Mouse (Mus musculus) heart, embryonic 11.5 days (tissue): ENCODE measurements around the gene Myo15. TPM values are rescaled to one million over a fixed set of nuclear protein-coding genes. Genes with fewer than 3 reads are reported as not detected.
"Not testable (repeated sequence)": the region's sequence is repeated elsewhere in the genome, so short reads cannot be mapped to it uniquely, and the experiment has no call there.

Source experiments
- ATAC-seq: fragments of 200-750 bp; cut with Nextera tagmentation; replicated peaks from 2 replicates; pipeline ENCODE4 v1.8.0; 2017; ENCODE audit warnings: moderate library complexity; ENCODE audit not compliant: insufficient number of reproducible peaks, low FRiP score, low TSS enrichment
- H3K27ac ChIP-seq: fragments of 300-500 bp; sonication (generic); 2 replicates; pipeline ENCODE4 v1.5.1; 2014; ENCODE audit warnings: mild to moderate bottlenecking, low read depth, low read length
- H3K27me3 ChIP-seq: fragments of 300-500 bp; sonication (generic); 2 replicates; pipeline ENCODE4 v1.6.1; 2014; ENCODE audit warnings: mild to moderate bottlenecking, low read length, mixed read lengths; ENCODE audit not compliant: control insufficient read depth, insufficient read depth
- H3K36me3 ChIP-seq: fragments of 300-500 bp; sonication (generic); 2 replicates; pipeline ENCODE4 v1.6.1; 2014; ENCODE audit warnings: mild to moderate bottlenecking, low read length, moderate library complexity, mixed read lengths; ENCODE audit not compliant: control insufficient read depth, insufficient read depth
- H3K4me1 ChIP-seq: fragments of 300-500 bp; sonication (generic); 2 replicates; pipeline ENCODE4 v1.6.1; 2014; ENCODE audit warnings: low read length; ENCODE audit not compliant: control insufficient read depth, insufficient read depth
- H3K4me2 ChIP-seq: fragments of 300-500 bp; sonication (generic); 2 replicates; pipeline ENCODE4 v1.6.1; 2014; ENCODE audit warnings: mild to moderate bottlenecking, moderate library complexity
- H3K4me3 ChIP-seq: fragments of 300-500 bp; sonication (generic); 2 replicates; pipeline ENCODE4 v1.5.1; 2014; ENCODE audit warnings: low read depth, low read length
- H3K9ac ChIP-seq: fragments of 300-500 bp; sonication (generic); 2 replicates; pipeline ENCODE4 v1.6.1; 2014; ENCODE audit warnings: mild to moderate bottlenecking, low read depth, low read length, moderate library complexity
- H3K9me3 ChIP-seq: fragments of 300-500 bp; sonication (generic); replicated peaks from 2 replicates; pipeline ENCODE4 v1.6.1; 2016; ENCODE audit warnings: low read length; ENCODE audit not compliant: control insufficient read depth
- WGBS: fragments of 180-500 bp; shearing (Covaris S2); extraction: QIAGEN DNeasy Blood & Tissue Kit; methylation state at CpG from one replicate; pipeline ENCODE4 v1.1.7; 2014; ENCODE audit not compliant: insufficient replicate concordance; 5-methylcytosine and 5-hydroxymethylcytosine counted together
- polyA plus RNA-seq: library from polyadenylated mRNA; unstranded; fragments of >200 nt; fragmentation: Nextera tagmentation; extraction: Ambion mirVana; gene quantifications from 2 replicates; pipeline ENCODE4 v1.2.1, GENCODE M21; 2014

The Myo15 gene
- 0.11 and 0.23 TPM in 2 replicates for polyA plus RNA-seq

- no peak within 1 kb of the TSS for H3K4me2 ChIP-seq
- WGBS, result 91% methylated on average over 3 of the region's 3 CpGs
- no peak for ATAC-seq
- peaks cover 6% of the 10 kb centered on the region; the same call in 1 of the 2 replicates for H3K4me1 ChIP-seq
- H3K27ac ChIP-seq, result no peak within 1 kb of the TSS
- H3K9me3 ChIP-seq, result no peaks in the 10 kb centered on the region
- peaks cover 20% of the 10 kb centered on the region for H3K36me3 ChIP-seq
- H3K27me3 ChIP-seq, result no peaks in the 10 kb centered on the region
- H3K9ac ChIP-seq, result no peak within 1 kb of the TSS
- no peak within 1 kb of the TSS for H3K4me3 ChIP-seq
Observed at GRCm38 (mm10) chr11:60469039-60469438, at the start of gene Myo15. TSS of gene Myo15 (plus strand) at chr11:60469339.

- no peaks in the 10 kb centered on the region for H3K27me3 ChIP-seq
- H3K4me3 ChIP-seq, result no peak overlapping the region
- WGBS, result 67% methylated on average over 5 of the region's 6 CpGs
- peaks cover 9% of the 10 kb centered on the region for H3K4me1 ChIP-seq
- ATAC-seq, result no peak
- no peak overlapping the region for H3K27ac ChIP-seq
- no peak overlapping the region for H3K9ac ChIP-seq
- no peaks in the 10 kb centered on the region for H3K9me3 ChIP-seq
- H3K4me2 ChIP-seq, result no peak overlapping the region
- H3K36me3 ChIP-seq, result no peaks in the 10 kb centered on the region
Observed at GRCm38 (mm10) chr11:60422046-60422668, 47.0 kb upstream of the Myo15 start.

- Histone ChIP-seq H3K4me2 (no peak overlapping the region), H3K4me1 (peaks cover 8% of the 10 kb centered on the region), H3K9ac (no peak overlapping the region), H3K4me3 (no peak overlapping the region), H3K9me3 (no peaks in the 10 kb centered on the region), H3K27me3 (no peaks in the 10 kb centered on the region), H3K27ac (no peak overlapping the region), H3K36me3 (no peaks in the 10 kb centered on the region; the same call in 1 of the 2 replicates)
- 75% methylated on average over 1 of the region's 1 CpGs for WGBS
- no peak for ATAC-seq
Observed at GRCm38 (mm10) chr11:60423006-60423405, 46.1 kb upstream of the Myo15 start.

GRCm38 (mm10) chr11:60426417-60426816 lies 42.7 kb upstream of the Myo15 start:
- Histone ChIP-seq H3K4me3 (no peak overlapping the region), H3K4me2 (no peak overlapping the region), H3K9ac (no peak overlapping the region), H3K9me3 (no peaks in the 10 kb centered on the region), H3K27me3 (no peaks in the 10 kb centered on the region), H3K36me3 (no peaks in the 10 kb centered on the region; the same call in 1 of the 2 replicates), H3K27ac (no peak overlapping the region), H3K4me1 (no peaks in the 10 kb centered on the region)
- WGBS, result 83% methylated on average over 1 of the region's 1 CpGs
- ATAC-seq, result no peak

- Histone ChIP-seq H3K27ac (no peak overlapping the region), H3K9me3 (no peaks in the 10 kb centered on the region), H3K4me3 (no peak overlapping the region), H3K9ac (no peak overlapping the region), H3K4me2 (no peak overlapping the region), H3K4me1 (no peaks in the 10 kb centered on the region), H3K27me3 (no peaks in the 10 kb centered on the region), H3K36me3 (peaks cover 3% of the 10 kb centered on the region)
- 94% methylated on average over 3 of the region's 3 CpGs for WGBS
- ATAC-seq, result no peak
Observed at GRCm38 (mm10) chr11:60427628-60428027, 41.5 kb upstream of the Myo15 start.

GRCm38 (mm10) chr11:60433501-60433900 lies 35.6 kb upstream of the Myo15 start:
- no peak for ATAC-seq
- H3K27ac ChIP-seq, result no peak overlapping the region
- H3K36me3 ChIP-seq, result peaks cover 11% of the 10 kb centered on the region
- H3K9me3 ChIP-seq, result no peaks in the 10 kb centered on the region
- H3K27me3 ChIP-seq, result no peaks in the 10 kb centered on the region
- no peak overlapping the region for H3K9ac ChIP-seq
- no peak overlapping the region for H3K4me2 ChIP-seq
- no peaks in the 10 kb centered on the region for H3K4me1 ChIP-seq
- no peak overlapping the region for H3K4me3 ChIP-seq

GRCm38 (mm10) chr11:60435133-60435532 lies 34.0 kb upstream of the Myo15 start:
- Histone ChIP-seq H3K9ac (no peak overlapping the region), H3K27me3 (no peaks in the 10 kb centered on the region), H3K27ac (no peak overlapping the region), H3K4me3 (no peak overlapping the region), H3K4me1 (no peaks in the 10 kb centered on the region), H3K9me3 (no peaks in the 10 kb centered on the region), H3K4me2 (no peak overlapping the region), H3K36me3 (peaks cover 11% of the 10 kb centered on the region)
- ATAC-seq, result no peak
- WGBS, result 90% methylated on average over 1 of the region's 1 CpGs

GRCm38 (mm10) chr11:60436618-60437017 lies 32.5 kb upstream of the Myo15 start:
- ATAC-seq, result no peak
- WGBS, result 84% methylated on average over 3 of the region's 3 CpGs
- Histone ChIP-seq H3K9me3 (no peaks in the 10 kb centered on the region), H3K4me3 (no peak overlapping the region), H3K4me2 (no peak overlapping the region), H3K4me1 (no peaks in the 10 kb centered on the region), H3K27me3 (no peaks in the 10 kb centered on the region), H3K36me3 (peaks cover 11% of the 10 kb centered on the region), H3K27ac (no peak overlapping the region), H3K9ac (no peak overlapping the region)

GRCm38 (mm10) chr11:60439621-60440020 lies 29.5 kb upstream of the Myo15 start:
- H3K9ac ChIP-seq, ATAC-seq, H3K9me3 ChIP-seq, H3K27ac ChIP-seq, H3K27me3 ChIP-seq, H3K4me1 ChIP-seq, H3K4me3 ChIP-seq, H3K4me2 ChIP-seq: not testable (repeated sequence)
- WGBS, result 36% methylated on average over 1 of the region's 1 CpGs
- H3K36me3 ChIP-seq, result peaks cover 15% of the 10 kb centered on the region
